Mouse (Mus musculus) brain, adult 10 weeks (tissue): ENCODE data around the gene Gmfg. TPM values are rescaled to one million over a fixed set of nuclear protein-coding genes. Genes with fewer than 3 reads are reported as not detected.

Experiments
- polyA plus RNA-seq: library from polyadenylated mRNA; stranded (reverse); fragments of 350-450 nt; fragmentation: Illumina TruSeq; extraction: RNeasy Lipid Tissue Mini Kit (QIAGEN cat#74804); gene quantifications from one replicate; pipeline ENCODE4 v1.2.3, GENCODE M21; 2015; ENCODE audit warnings: low read depth, low replicate concordance

Gmfg gene
- 4.6 TPM for polyA plus RNA-seq

DNA sequence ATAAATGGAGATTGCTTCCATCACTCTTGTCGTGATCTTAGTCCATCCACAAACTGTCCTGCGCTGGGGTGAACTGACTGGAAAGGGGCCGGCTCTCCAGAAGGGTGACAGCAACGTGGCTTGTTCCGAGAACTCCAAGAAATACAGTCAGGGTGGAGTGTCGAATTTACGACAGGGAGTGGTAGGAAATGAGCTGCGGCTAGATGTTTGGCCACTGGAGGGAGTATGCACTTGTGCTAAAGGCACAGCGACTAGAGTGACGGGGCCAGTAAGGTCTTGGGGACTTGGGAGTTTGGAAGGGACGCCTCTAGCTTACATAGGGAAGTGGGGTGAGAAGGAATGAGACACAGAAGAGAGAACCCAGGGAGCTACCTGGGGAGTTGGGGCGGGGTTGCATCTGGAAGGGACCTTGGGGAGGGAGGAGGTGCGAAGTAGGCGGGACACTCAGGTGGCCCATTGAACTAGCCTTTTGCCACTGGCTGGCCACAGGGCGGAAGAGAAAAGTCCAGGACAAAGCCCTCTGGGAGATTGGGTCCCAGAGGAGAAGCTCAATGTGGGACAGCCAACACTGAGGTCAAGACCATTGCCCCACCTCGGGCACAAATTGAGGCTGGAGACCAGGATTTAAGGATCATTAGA lies at the start of gene Gmfg:
TSS of gene Gmfg (plus strand) at position 516 of the 639 bp plus-strand sequence.

GRCm38 (mm10) chr7:28392429-28393271 lies 44.6 kb upstream of the Gmfg start, which contains the start of the genes Med29 and Paf1:
TSS of gene Med29 (minus strand) at chr7:28392708.
TSS of gene Paf1 (plus strand) at chr7:28392951.

DNA sequence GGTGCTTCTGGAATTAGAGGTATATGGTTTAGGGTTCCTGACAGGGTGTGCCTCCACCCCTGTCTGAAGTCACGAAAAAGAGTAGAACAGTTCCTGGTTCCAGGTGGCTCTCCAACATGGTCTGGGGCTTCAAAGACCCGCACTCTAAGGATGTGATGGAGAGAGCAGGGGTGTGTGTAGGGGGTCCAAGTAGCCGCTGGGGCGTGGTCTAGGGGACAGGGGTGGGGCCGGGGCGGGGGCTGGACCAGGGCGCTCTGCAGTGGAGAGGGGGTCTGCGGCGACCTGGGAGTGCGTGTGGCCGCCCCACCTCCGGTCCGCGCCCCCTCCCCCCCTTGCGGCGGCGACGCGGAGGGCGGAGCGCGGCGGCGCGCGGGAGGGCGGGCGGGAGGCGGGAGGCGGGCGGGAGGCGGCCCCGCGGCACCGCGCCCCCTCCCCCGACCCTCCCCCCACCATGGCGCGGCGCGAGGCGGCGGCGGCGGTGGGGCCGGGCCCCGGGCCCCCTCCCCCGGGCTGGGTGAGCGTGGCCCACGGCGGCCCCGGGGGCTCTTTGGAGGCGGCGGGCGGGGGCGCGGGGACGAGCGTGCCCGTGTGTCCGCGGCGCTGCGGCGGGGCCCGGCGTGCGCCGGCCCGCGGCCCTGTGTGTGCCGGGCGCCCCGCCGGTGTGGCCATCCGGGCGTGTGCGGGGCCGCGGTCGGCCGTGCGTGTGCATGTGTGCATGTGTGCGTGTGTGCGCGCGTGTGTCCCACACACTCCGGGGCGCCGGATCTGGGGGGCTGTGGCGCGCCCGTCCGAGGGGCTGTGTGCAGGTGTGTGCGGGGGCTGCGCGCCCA lies 14.5 kb downstream of the Gmfg start, which contains the start of gene Lrfn1:
TSS of gene Lrfn1 (plus strand) at position 450 of the 830 bp plus-strand sequence.

Other genes starting within 250 kb of the Gmfg start
- 47.8 TPM for gene Eid2, start 169.6 kb upstream of the Gmfg start, polyA plus RNA-seq
- gene Eid2b, start 159.7 kb upstream of the Gmfg start, polyA plus RNA-seq: 25.0 TPM
- 0.74 TPM for gene Selenov, start 146.3 kb upstream of the Gmfg start, polyA plus RNA-seq
- 1.0 TPM for gene Dll3, start 135.2 kb upstream of the Gmfg start, polyA plus RNA-seq
- 48.9 TPM for gene Timm50, start 125.4 kb upstream of the Gmfg start, polyA plus RNA-seq
- 94.6 TPM for gene Supt5, start 98.7 kb upstream of the Gmfg start, polyA plus RNA-seq
- gene Rps16, start 86.8 kb upstream of the Gmfg start, polyA plus RNA-seq: 704 TPM
- gene Plekhg2, start 64.8 kb upstream of the Gmfg start, polyA plus RNA-seq: 4.3 TPM
- 2.7 TPM for gene Zfp36, start 57.2 kb upstream of the Gmfg start, polyA plus RNA-seq
- gene Med29, start 44.7 kb upstream of the Gmfg start, polyA plus RNA-seq: 31.3 TPM
- gene Paf1, start 44.5 kb upstream of the Gmfg start, polyA plus RNA-seq: 102 TPM
- 38.2 TPM for gene Lrfn1, start 14.5 kb downstream of the Gmfg start, polyA plus RNA-seq
- not detected for gene Ifnl2, start 73.0 kb downstream of the Gmfg start, polyA plus RNA-seq
- not detected for gene Ifnl3, start 85.4 kb downstream of the Gmfg start, polyA plus RNA-seq
- gene Sycn, start 103.4 kb downstream of the Gmfg start, polyA plus RNA-seq: not detected
- not detected for gene Nccrp1, start 109.8 kb downstream of the Gmfg start, polyA plus RNA-seq
- gene Samd4b, start 160.7 kb downstream of the Gmfg start, polyA plus RNA-seq: 37.9 TPM
- gene Pak4, start 160.7 kb downstream of the Gmfg start, polyA plus RNA-seq: 6.6 TPM
- gene Acp7, start 193.9 kb downstream of the Gmfg start, polyA plus RNA-seq: 1.3 TPM